Mouse (Mus musculus) thymus, adult 2 months (tissue): Measurements from ENCODE around the gene Tpm1.

Source experiments
- CTCF ChIP-seq: fragments of 200-500 bp; IDR thresholded peaks from 2 replicates; pipeline ENCODE4 v1.5.1; 2012; ENCODE audit warnings: mild to moderate bottlenecking, control low read depth, low read length, moderate library complexity, borderline replicate concordance; ENCODE audit not compliant: control insufficient read depth, poor library complexity, insufficient read depth; ENCODE audit errors: extremely low read depth
- POLR2A ChIP-seq: fragments of 200-500 bp; IDR thresholded peaks from 2 replicates; pipeline ENCODE4 v1.6.1; 2012; ENCODE audit warnings: mild to moderate bottlenecking, low read length, control low read depth, moderate library complexity; ENCODE audit not compliant: control insufficient read depth, poor library complexity, insufficient read depth; ENCODE audit errors: extremely low read depth

DNA sequence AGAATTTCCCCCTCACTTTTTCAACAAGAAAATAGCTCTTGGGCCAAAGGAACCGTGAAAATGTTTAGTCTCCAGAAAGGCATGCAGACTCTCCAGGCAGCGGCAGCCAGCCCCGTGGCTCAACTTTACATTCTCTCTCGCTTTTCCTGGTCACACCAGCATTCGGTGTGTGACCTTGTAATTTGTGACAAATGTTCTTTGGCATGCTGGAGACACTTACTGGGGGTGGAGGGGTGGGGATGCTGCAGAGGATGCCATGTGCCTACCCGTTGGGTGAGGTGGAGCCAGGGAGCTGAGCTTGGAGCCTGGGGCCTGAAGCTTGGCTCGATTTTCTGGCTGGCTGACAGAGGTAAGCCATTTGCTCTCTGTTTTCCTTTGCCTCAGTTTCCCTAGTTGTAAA lies 22.4 kb upstream of the Tpm1 start:
- TF ChIP-seq CTCF (no peak), POLR2A (no peak)
